Mouse (Mus musculus) neural tube, embryonic 15.5 days (tissue): ENCODE data around the gene Ccser2. TPM values are rescaled to one million over a fixed set of nuclear protein-coding genes. Genes with fewer than 3 reads are reported as not detected.

ENCODE experiments used
- ATAC-seq: fragments of 200-750 bp; cut with Nextera tagmentation; 2 replicates; pipeline ENCODE4 v1.8.0; 2017; ENCODE audit warnings: mild to moderate bottlenecking, moderate TSS enrichment, moderate library complexity; ENCODE audit not compliant: low FRiP score
- H3K27ac ChIP-seq: fragments of 300-500 bp; sonication (generic); replicated peaks from 2 replicates; pipeline ENCODE4 v1.5.1; 2015; ENCODE audit warnings: mild to moderate bottlenecking, inconsistent platforms
- H3K27me3 ChIP-seq: fragments of 300-500 bp; sonication (generic); replicated peaks from 2 replicates; pipeline ENCODE4 v1.6.1; 2015; ENCODE audit warnings: inconsistent platforms
- H3K36me3 ChIP-seq: fragments of 300-500 bp; sonication (generic); 2 replicates; pipeline ENCODE4 v1.6.1; 2015; ENCODE audit warnings: inconsistent platforms
- H3K4me1 ChIP-seq: fragments of 300-500 bp; sonication (generic); 2 replicates; pipeline ENCODE4 v1.6.1; 2015; ENCODE audit warnings: inconsistent platforms
- H3K4me2 ChIP-seq: fragments of 300-500 bp; sonication (generic); 2 replicates; pipeline ENCODE4 v1.6.1; 2015; ENCODE audit warnings: inconsistent platforms, mild to moderate bottlenecking, moderate library complexity
- H3K4me3 ChIP-seq: fragments of 300-500 bp; sonication (generic); replicated peaks from 2 replicates; pipeline ENCODE4 v1.5.1; 2015; ENCODE audit warnings: mild to moderate bottlenecking, inconsistent platforms
- H3K9ac ChIP-seq: fragments of 300-500 bp; sonication (generic); replicated peaks from 2 replicates; pipeline ENCODE4 v1.6.1; 2015; ENCODE audit warnings: mild to moderate bottlenecking, inconsistent platforms
- H3K9me3 ChIP-seq: fragments of 300-500 bp; sonication (generic); replicated peaks from 2 replicates; pipeline ENCODE4 v1.6.1; 2016; ENCODE audit warnings: inconsistent platforms
- WGBS: fragments of 180-500 bp; shearing (Covaris S2); methylation state at CpG from one replicate; pipeline ENCODE4 v1.1.7; 2015; ENCODE audit warnings: mixed read lengths; 5-methylcytosine and 5-hydroxymethylcytosine counted together
- polyA plus RNA-seq: library from polyadenylated mRNA; unstranded; fragments of >200 nt; fragmentation: Nextera tagmentation; extraction: Ambion mirVana; gene quantifications from 2 replicates; pipeline ENCODE4 v1.2.1, GENCODE M21; 2015

Ccser2 gene
- polyA plus RNA-seq, 1 experiment from 2014 or later: 97.4 TPM

DNA sequence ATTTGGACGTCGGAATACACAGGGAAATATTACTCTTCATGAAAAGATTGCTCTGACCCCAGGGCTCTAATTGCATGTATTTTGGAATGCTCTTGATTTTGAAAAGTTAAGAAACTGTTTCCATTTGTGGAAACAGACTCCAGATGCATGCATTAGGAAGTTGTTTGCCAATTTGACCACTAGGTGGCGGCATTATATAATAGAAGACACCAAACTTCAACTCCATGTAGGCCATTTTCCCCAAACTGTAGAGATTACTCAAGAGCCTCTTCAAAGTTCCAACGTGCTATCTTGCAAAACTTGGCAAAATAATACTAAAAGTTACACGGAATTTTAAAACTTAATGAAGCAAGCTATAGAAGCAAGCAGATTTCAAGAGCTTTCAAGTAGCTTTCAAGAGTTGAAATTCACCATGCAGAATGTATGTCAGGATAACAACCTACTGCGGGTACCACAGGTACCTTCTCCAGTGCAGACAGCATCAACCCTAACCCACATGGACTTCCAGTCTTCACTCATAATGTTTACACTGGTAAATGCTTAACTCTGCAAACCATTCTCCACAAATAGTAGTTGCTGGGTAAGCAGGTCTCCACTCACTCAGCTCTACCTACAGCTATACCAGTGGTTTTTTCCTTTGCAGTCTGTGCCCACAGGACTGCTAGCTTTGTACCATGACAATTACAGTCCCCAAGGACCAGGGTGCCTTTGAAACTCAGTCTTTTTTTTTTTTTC, 101.4 kb downstream of the Ccser2 start:
- Histone ChIP-seq H3K4me2 (no peak overlapping the region), H3K4me1 (peaks cover 7% of the 10 kb centered on the region; the same call in 1 of the 2 replicates), H3K27ac (no peak overlapping the region), H3K4me3 (no peak overlapping the region), H3K27me3 (no peaks in the 10 kb centered on the region), H3K36me3 (no peaks in the 10 kb centered on the region), H3K9ac (no peak overlapping the region), H3K9me3 (no peaks in the 10 kb centered on the region)
- ATAC-seq: no peak
- WGBS: 18% methylated on average over 6 of the region's 6 CpGs

DNA sequence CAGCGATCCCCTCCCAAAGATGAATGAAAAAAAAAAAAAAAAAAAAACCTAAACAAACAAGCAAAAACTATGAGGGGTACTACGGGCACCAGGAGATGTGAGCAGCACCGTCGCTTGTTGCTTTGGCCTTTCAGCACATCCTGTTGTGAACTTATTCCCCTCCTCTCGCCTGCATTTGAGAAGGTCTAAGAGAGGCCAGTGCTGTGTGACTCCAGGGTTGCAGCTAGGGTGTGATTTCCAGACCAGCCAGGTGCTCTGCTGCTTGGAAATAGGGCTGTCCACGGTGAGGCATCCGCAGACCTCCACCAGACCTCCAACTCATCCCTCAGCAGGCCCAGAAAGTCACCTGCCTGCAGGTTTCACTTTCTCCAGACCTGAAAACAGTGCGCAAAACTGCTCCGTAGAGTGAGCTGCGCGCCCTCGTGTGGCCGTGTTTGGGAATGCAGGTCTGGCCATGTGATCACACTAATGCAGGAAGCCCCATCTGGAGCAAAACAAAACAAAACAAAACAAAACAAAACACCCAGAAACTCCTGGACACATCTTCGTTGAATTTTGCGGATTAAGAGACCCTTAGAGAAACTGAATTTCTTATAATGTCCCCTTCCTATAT, 104.6 kb downstream of the Ccser2 start:
- ATAC-seq: peak; percentile 56
- no peak overlapping the region for H3K9ac ChIP-seq
- no peaks in the 10 kb centered on the region for H3K9me3 ChIP-seq
- H3K27ac ChIP-seq: no peak overlapping the region
- H3K27me3 ChIP-seq: no peaks in the 10 kb centered on the region
- H3K4me1 ChIP-seq: 0 out of 2 replicates have a peak, but pooled peaks cover 2% of the 10 kb centered on the region
- H3K36me3 ChIP-seq: no peaks in the 10 kb centered on the region
- WGBS: 23% methylated on average over 15 of the region's 15 CpGs
- peak overlapping the region; percentile 44 for H3K4me2 ChIP-seq
- no peak overlapping the region for H3K4me3 ChIP-seq

DNA sequence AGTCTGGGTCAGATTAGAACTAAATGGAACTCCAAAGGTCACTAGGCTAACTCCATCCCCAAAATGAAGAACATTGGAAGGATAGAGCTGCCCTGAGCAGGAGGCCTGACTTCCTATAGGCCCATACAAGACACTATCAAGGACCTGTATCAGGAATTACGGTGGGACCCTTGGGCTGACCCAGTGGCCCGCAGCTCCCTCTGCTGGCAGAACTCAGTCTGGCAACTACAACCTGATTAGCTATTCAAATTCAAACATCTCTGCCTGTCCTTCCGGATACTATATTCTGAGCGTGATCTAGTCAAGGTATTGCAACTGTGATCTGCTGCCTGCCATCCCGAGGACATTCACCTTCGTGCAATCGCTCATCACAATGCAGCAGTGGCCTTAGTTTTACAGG, 106.2 kb downstream of the Ccser2 start:
- no peak overlapping the region for H3K27ac ChIP-seq
- no peak overlapping the region for H3K4me3 ChIP-seq
- H3K9me3 ChIP-seq: no peaks in the 10 kb centered on the region
- no peaks in the 10 kb centered on the region for H3K36me3 ChIP-seq
- H3K9ac ChIP-seq: no peak overlapping the region
- no peak for ATAC-seq
- WGBS: 23% methylated on average over 7 of the region's 7 CpGs
- no peaks in the 10 kb centered on the region for H3K27me3 ChIP-seq
- H3K4me1 ChIP-seq: 0 out of 2 replicates have a peak, but pooled peaks cover 2% of the 10 kb centered on the region
- no peak overlapping the region for H3K4me2 ChIP-seq

DNA sequence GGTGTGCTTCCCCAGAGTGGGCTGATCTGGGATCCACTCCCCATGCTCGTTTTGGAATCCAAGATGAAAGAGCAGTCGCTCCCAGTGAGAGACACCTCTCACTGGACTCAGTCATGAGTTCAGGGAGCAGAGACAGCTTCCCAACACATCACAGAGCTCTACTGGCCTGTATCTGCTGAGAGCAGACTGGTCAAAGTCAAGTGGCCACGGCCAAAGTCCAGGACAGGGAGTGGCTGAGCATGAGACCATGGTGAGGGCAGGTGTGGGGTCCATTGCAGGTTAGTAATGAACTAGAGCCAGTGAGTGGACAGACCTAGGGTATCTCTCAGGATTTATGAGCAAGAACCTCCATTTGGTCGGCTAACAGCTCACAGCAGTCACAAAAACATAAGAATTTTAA, 109.6 kb downstream of the Ccser2 start:
- Histone ChIP-seq H3K27ac (no peak overlapping the region), H3K4me1 (0 out of 2 replicates have a peak, but pooled peaks cover under 1% of the 10 kb centered on the region), H3K36me3 (no peaks in the 10 kb centered on the region), H3K9me3 (no peaks in the 10 kb centered on the region), H3K4me3 (no peak overlapping the region), H3K9ac (no peak overlapping the region), H3K4me2 (no peak overlapping the region), H3K27me3 (no peaks in the 10 kb centered on the region)
- 79% methylated on average over 4 of the region's 4 CpGs for WGBS
- no peak for ATAC-seq

DNA sequence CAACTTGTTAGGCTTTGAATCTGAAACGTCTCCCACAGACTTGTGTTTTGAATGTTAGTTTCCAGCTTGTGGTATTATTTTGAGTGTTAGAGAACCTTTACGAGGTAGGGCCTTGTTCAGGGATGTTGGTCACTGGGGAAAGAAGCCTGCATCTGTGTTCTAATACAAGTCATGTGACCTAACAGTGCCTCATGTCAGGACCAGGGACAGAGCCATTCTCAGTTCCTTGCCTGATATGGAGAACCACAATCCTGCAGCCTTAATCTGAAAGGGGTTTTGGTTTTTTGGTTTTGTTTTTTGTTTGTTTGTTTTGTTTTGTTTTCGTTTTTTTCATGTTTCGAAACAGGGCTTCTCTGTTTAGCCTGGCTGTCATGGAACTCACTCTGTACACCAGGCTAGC, 115.6 kb downstream of the Ccser2 start:
- no peak overlapping the region for H3K4me3 ChIP-seq
- no peaks in the 10 kb centered on the region for H3K4me1 ChIP-seq
- no peaks in the 10 kb centered on the region for H3K36me3 ChIP-seq
- H3K27me3 ChIP-seq: no peaks in the 10 kb centered on the region
- H3K9me3 ChIP-seq: no peaks in the 10 kb centered on the region
- no peak for ATAC-seq
- H3K27ac ChIP-seq: no peak overlapping the region
- no peak overlapping the region for H3K4me2 ChIP-seq
- 79% methylated on average over 4 of the region's 4 CpGs for WGBS
- H3K9ac ChIP-seq: no peak overlapping the region

DNA sequence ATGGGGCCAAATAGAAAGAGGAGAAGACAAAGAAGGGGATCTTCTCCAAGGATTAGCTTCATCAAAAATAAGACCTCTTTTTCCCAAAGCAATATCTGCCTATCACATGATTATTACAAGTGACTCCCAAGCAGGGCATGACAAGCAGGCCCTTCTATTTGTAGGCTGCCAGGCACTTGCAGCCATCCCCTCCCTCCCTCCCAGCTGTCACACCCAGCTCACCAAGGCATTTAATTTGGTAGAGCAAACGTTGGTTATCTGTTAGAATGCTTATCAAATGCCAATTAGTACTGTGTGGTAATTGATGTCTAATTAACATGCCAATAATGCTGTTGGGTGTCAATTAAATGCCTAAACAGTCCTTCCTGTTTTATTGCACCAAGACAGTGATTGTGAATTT, 119.7 kb downstream of the Ccser2 start:
- Histone ChIP-seq H3K4me1 (no peaks in the 10 kb centered on the region), H3K4me2 (no peak overlapping the region), H3K27me3 (no peaks in the 10 kb centered on the region), H3K9ac (no peak overlapping the region), H3K36me3 (no peaks in the 10 kb centered on the region), H3K27ac (no peak overlapping the region), H3K9me3 (no peaks in the 10 kb centered on the region), H3K4me3 (no peak overlapping the region)
- ATAC-seq: no peak
- 17% methylated on average over 1 of the region's 1 CpGs for WGBS

Other genes with a start within 250 kb of the Ccser2 start
- gene Rgr, start 80.2 kb upstream of the Ccser2 start, polyA plus RNA-seq: not detected in 2 replicates
- not detected in 2 replicates for gene Lrit1, start 86.1 kb upstream of the Ccser2 start, polyA plus RNA-seq
- not detected in 2 replicates for gene Lrit2, start 99.2 kb upstream of the Ccser2 start, polyA plus RNA-seq
- gene Cdhr1, start 129.6 kb upstream of the Ccser2 start, polyA plus RNA-seq: 2.8 and 3.1 TPM in 2 replicates
- 0.91 and 11.1 TPM in 2 replicates for gene 2610528A11Rik, start 145.2 kb upstream of the Ccser2 start, polyA plus RNA-seq
- 225 and 241 TPM in 2 replicates for gene Ghitm, start 166.5 kb upstream of the Ccser2 start, polyA plus RNA-seq